Mouse (Mus musculus) heart, postnatal 0 days (tissue): ENCODE measurements around the gene Slc27a2.

Experiments
- CTCF ChIP-seq: IDR thresholded peaks from 2 replicates; pipeline ENCODE4 v1.5.1; 2016; ENCODE audit warnings: antibody characterized with exemption, control low read depth, low read depth
- EP300 ChIP-seq: IDR thresholded peaks from 2 replicates; pipeline ENCODE4 v1.6.1; 2016; ENCODE audit warnings: antibody characterized with exemption, low read depth

DNA sequence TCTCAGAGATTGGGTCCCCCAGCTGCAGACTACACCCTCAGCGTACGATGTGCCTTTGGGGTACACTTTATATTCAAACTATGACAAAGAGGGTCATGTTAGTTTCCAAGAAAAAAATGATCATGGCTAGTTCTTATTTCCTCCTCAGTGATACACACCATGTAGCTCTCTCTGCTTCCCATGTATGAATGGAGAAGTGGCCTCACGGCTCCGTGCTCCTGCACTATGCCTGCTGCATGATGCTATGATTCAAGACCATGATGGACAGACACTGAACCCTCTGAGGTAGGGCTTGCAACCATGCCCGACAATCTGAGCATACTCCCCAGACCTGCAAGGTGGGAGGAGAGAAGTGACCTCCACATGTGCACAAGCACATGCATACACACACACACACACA is 44.7 kb upstream of the Slc27a2 start:
- no peak for TF ChIP-seq CTCF
- no peak for TF ChIP-seq EP300
